Mouse (Mus musculus) thymus, adult 2 months (tissue): ENCODE data around the gene Clstn1. TPM values are rescaled to one million over a fixed set of nuclear protein-coding genes. Genes with fewer than 3 reads are reported as not detected.
"Not testable (repeated sequence)": the region's sequence is repeated elsewhere in the genome, so short reads cannot be mapped to it uniquely, and the experiment has no call there.

Source experiments
- DNase-seq: peaks from one replicate; pipeline ENCODE4 v3.0.0; 2021
- H3K27ac ChIP-seq: fragments of 200-500 bp; 2 replicates; pipeline ENCODE4 v1.5.1; 2012; ENCODE audit warnings: low read length, control low read depth; ENCODE audit not compliant: control insufficient read depth, insufficient read depth
- H3K27me3 ChIP-seq: fragments of 200-500 bp; 2 replicates; pipeline ENCODE4 v1.6.1; 2012; ENCODE audit warnings: mild to moderate bottlenecking, low read length, moderate library complexity, mixed read lengths; ENCODE audit not compliant: control insufficient read depth, insufficient read depth
- H3K36me3 ChIP-seq: fragments of 200-500 bp; 2 replicates; pipeline ENCODE4 v1.6.1; 2012; ENCODE audit warnings: mild to moderate bottlenecking, low read length, moderate library complexity; ENCODE audit not compliant: control insufficient read depth, insufficient read depth
- H3K4me1 ChIP-seq: fragments of 200-500 bp; replicated peaks from 2 replicates; pipeline ENCODE4 v1.6.1; 2012; ENCODE audit warnings: low read length; ENCODE audit not compliant: control insufficient read depth, insufficient read depth
- H3K4me3 ChIP-seq: fragments of 200-500 bp; 2 replicates; pipeline ENCODE4 v1.5.1; 2012; ENCODE audit warnings: mild to moderate bottlenecking, low read length, control low read depth, moderate library complexity; ENCODE audit not compliant: control insufficient read depth, insufficient read depth
- CTCF ChIP-seq: fragments of 200-500 bp; IDR thresholded peaks from 2 replicates; pipeline ENCODE4 v1.5.1; 2012; ENCODE audit warnings: mild to moderate bottlenecking, control low read depth, low read length, moderate library complexity, borderline replicate concordance; ENCODE audit not compliant: control insufficient read depth, poor library complexity, insufficient read depth; ENCODE audit errors: extremely low read depth
- POLR2A ChIP-seq: fragments of 200-500 bp; IDR thresholded peaks from 2 replicates; pipeline ENCODE4 v1.6.1; 2012; ENCODE audit warnings: mild to moderate bottlenecking, low read length, control low read depth, moderate library complexity; ENCODE audit not compliant: control insufficient read depth, poor library complexity, insufficient read depth; ENCODE audit errors: extremely low read depth
- WGBS: fragments of 180-500 bp; shearing (Covaris S2); methylation state at CpG from one replicate; pipeline ENCODE4 v1.1.7; 2018; 5-methylcytosine and 5-hydroxymethylcytosine counted together
- polyA plus RNA-seq: library from polyadenylated mRNA; depleted of rRNA; stranded (reverse); fragments of >200 nt; gene quantifications from 2 replicates; pipeline ENCODE4 v1.2.3, GENCODE M21; 2012

Gene Clstn1
- polyA plus RNA-seq, 1 experiment = 24.5 TPM

DNA sequence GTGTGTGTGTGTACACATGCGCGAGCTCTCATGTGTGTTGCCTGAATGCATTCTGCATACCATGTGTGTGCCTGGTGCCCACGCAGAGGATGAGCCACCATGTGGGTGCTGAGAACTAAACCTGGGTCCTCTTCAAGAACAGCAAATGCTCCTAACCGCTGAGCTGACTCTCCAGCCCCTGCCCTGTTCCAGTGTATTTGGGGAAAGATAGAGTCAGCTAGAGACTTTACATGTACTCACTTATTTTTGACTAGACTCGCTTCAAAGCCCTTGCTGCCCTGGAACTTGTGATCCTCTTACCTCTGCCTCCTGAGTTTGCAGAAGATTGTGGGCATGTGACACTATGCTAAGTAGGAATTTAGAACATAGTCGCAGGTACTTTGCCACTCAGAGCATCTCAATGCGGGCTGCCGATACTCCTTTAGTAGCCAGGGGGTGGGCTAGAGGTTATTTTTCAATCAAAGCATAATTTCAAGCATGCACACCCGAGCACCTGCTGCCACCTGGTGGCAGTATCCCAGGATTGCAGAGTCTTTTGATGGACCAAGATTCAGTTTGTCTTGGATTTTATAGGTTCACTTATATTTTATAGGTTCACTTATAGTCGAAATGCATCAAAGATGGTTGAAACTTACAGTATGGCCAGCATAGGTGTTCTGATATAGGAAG is 25.2 kb downstream of the Clstn1 start:
- no peaks in the 10 kb centered on the region for H3K27me3 ChIP-seq
- no peaks in the 10 kb centered on the region for H3K4me1 ChIP-seq
- H3K27ac ChIP-seq = no peak overlapping the region
- TF ChIP-seq CTCF (no peak), POLR2A (no peak)
- H3K36me3 ChIP-seq = no peaks in the 10 kb centered on the region
- H3K4me3 ChIP-seq = no peak overlapping the region
- peak; percentile 45 for DNase-seq
- 50% methylated on average over 10 of the region's 10 CpGs for WGBS

DNA sequence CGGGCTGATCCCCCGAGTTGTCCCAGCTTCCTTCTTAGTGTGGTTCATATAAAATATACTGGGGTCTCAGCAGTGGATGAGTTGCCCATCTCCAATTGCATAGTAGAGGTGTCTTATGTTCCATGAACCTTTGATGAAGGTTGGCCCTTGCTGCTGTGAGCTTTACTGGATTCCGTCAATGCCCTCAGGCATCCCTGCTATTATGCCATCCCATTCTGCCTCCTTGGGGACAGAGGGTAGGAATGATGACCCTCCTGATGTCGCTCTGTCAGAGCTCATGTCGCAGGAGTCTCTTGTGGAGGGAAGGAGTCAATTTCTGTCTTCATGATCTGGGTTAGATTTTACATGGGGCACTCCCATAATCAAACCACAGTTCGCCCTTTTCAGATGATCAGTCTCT is 27.2 kb downstream of the Clstn1 start:
- not testable (repeated sequence) for H3K27me3 ChIP-seq, H3K36me3 ChIP-seq, H3K27ac ChIP-seq, H3K4me3 ChIP-seq, H3K4me1 ChIP-seq, DNase-seq
- 69% methylated on average over 6 of the region's 6 CpGs for WGBS

DNA sequence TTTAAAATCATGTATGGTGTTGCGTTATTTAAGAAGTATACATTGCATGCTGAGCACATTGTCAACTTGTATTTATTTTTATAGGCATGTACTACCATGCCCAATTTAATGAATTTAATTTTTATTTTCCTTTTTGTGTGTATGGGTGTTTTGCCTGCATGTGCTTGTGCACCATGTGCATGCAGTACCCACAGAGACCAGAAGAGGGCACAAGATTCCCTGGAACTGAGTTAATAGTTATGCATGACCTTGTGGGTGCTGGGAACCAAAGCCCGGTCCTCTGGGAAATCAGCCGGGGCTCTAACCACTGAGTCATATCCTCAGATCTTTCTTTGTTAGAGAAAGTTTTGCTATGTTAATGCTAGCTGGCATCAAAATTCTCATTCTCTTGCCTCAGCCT is 28.6 kb downstream of the Clstn1 start:
- Histone ChIP-seq H3K36me3 (no peaks in the 10 kb centered on the region), H3K27ac (no peak overlapping the region), H3K4me3 (no peak overlapping the region), H3K27me3 (no peaks in the 10 kb centered on the region), H3K4me1 (no peaks in the 10 kb centered on the region)
- 98% methylated on average over 3 of the region's 3 CpGs for WGBS
- no peak for DNase-seq
- TF ChIP-seq POLR2A (no peak), CTCF (no peak)

DNA sequence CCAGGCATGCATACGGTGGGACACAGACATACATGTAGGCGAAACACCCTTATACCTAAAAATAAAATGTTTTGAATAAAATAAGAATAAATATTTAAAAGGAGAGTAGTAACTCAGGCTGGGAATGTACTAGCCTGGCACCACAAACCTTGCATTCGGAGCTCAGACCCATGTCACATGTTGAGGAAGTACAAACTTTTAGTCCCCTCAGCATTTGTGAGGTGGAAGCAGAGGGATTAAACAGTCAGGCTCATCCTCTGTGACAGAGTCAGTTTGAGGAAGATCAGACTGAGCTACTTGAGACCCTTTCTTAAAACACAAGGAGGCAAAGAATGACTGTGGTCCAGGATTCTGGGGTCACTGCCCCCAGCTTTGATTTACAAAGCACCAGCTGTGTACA is 30.7 kb downstream of the Clstn1 start:
- H3K4me1 ChIP-seq, H3K27ac ChIP-seq, DNase-seq, H3K4me3 ChIP-seq, H3K36me3 ChIP-seq, H3K27me3 ChIP-seq: not testable (repeated sequence)
- 86% methylated on average over 3 of the region's 3 CpGs for WGBS

DNA sequence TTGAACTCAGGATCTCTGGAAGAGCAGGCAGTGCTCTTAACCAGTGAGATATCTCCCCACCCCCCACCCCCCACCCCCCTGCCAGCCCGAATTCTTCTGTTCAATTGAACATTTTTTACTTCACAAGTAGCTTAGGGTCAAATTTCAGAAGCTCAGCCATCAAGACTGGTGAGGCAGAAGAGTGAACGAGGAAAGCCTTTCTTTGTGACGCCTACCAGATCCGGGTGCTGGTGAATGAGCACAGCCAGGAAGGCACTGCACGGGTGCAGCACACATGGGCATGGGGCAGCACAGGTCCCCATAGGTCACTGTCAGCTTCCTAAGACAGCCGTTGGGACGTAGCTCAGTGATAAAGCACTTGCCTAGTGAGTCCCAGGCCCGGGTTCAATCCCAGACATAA is 33.7 kb downstream of the Clstn1 start:
- H3K4me3 ChIP-seq = no peak overlapping the region
- H3K4me1 ChIP-seq = no peaks in the 10 kb centered on the region
- no peaks in the 10 kb centered on the region for H3K36me3 ChIP-seq
- DNase-seq = no peak
- no peak for TF ChIP-seq POLR2A
- no peak for TF ChIP-seq CTCF
- 88% methylated on average over 8 of the region's 8 CpGs for WGBS
- no peaks in the 10 kb centered on the region for H3K27me3 ChIP-seq
- H3K27ac ChIP-seq = no peak overlapping the region

DNA sequence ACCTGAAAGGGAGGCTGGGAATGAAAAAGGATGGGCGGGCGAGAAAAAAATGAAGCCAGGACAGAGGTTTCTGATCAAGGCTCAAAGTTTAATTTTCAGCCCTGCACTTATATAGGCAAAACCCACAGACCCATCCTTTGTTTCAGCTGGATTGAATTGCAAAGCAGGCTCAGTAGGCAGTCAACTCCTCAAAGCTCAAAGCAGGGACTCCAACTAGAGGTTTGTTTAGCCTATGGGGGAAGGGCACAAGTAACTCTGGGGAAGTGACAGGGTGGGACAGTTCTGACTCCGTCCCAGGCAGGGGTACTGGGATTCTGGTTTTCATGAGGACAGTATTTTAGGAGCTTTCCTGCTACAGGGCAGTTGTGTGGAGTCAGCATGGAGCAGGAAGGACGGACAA is 35.0 kb downstream of the Clstn1 start:
- H3K36me3 ChIP-seq = no peaks in the 10 kb centered on the region
- H3K4me1 ChIP-seq = no peaks in the 10 kb centered on the region
- H3K27me3 ChIP-seq = no peaks in the 10 kb centered on the region
- no peak for DNase-seq
- 86% methylated on average over 4 of the region's 4 CpGs for WGBS
- TF ChIP-seq CTCF (no peak), POLR2A (no peak)
- no peak overlapping the region for H3K4me3 ChIP-seq
- no peak overlapping the region for H3K27ac ChIP-seq

DNA sequence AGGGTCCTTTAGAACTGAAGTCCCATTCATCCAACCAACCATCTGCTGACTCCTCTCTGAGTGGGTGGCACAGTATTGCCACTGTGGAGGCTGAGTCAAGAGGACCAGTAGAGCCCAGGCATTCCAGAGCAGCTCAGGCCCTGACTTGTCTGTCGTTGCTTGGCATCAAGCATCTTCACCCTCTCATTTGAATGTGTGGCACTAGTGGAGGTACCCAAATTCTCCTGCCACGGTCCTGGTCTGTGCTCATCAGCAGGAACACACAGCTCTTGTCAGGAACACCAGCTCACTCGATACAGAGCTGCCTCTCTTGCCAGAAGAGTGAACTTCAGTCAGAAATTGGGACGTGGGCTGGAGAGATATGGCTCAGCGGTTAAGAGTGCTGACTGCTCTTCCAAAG is 37.4 kb downstream of the Clstn1 start:
- TF ChIP-seq CTCF = no peak
- no peak for TF ChIP-seq POLR2A
- WGBS = 93% methylated on average over 5 of the region's 5 CpGs
- H3K27ac ChIP-seq = no peak overlapping the region
- no peaks in the 10 kb centered on the region for H3K36me3 ChIP-seq
- no peaks in the 10 kb centered on the region for H3K27me3 ChIP-seq
- no peak for DNase-seq
- no peak overlapping the region for H3K4me3 ChIP-seq
- no peaks in the 10 kb centered on the region for H3K4me1 ChIP-seq
